Mouse (Mus musculus): ENCODE measurements around the gene Ypel5. TPM values are rescaled to one million over a fixed set of nuclear protein-coding genes. Genes with fewer than 3 reads are reported as not detected.
A peak's percentile ranks its signal among the peaks of the same experiment; 100 is the strongest.

Gene Ypel5
- total RNA-seq, 2 experiments from 2014 or later, result 25.6 to 27.5 TPM

DNA sequence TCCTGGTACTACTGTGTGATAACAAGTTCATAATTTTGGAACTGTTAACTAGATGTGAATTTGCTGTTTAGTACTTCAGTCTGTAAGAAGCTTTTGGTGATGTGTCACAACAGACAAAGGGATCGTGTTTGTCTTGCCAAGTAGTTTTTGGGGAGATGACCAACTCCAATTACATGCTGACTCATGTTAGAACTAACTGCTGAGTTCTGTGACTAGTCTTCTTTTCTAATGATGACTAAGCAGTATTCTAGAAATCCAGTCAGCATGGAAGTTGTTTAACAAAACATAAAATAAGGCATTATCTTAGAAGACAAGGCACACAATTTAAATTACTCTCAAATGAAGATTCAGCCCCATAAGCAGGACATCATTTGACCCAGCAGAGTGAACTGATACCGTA, 2.7 kb downstream of the Ypel5 start:
- no peak for DNase-seq

DNA sequence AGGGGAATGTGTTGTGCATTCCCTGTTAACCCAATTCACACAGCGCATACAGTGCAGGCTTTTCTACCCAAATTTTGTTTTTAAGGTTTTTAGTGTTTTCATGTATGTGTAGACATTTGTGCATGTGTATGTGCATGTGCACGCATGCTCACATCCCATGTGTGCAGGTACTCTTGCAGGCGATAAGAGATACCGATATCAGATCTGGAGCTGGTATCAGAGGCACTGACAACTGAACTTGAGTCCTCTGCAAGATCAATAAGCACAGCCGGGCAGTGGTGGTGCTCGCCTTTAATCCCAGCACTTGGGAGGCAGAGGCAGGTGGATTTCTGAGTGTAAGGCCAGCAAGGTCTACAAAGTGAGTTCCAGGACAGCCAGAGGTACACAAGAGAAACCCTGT, 8.1 kb downstream of the Ypel5 start:
- no peak for DNase-seq

DNA sequence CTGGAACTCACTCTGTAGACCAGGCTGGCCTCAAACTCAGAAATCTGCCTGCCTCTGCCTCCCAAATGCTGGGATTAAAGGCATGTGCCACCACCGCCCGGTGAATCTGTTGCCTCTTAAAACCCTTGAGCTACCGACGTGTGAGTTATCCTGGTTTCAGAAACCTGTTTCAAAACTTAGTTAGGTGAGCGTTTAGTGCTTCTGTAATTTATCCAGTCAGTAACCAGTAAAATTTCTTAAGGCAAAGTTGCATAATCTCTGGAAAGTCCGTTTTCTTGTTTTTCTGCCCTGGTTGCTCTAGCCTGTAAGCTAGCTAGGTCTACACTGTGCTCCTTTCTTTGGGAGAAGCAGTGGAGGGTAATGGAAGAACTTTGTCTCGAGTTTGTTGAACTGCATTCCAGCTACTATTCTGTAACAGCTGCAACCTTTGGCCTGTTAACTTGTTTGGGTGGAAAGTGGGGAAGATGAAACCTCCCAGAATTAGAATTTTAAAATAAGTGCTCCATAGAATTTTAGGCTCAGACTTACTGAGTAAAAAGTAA, 8.8 kb downstream of the Ypel5 start:
- DNase-seq, result no peak

DNA sequence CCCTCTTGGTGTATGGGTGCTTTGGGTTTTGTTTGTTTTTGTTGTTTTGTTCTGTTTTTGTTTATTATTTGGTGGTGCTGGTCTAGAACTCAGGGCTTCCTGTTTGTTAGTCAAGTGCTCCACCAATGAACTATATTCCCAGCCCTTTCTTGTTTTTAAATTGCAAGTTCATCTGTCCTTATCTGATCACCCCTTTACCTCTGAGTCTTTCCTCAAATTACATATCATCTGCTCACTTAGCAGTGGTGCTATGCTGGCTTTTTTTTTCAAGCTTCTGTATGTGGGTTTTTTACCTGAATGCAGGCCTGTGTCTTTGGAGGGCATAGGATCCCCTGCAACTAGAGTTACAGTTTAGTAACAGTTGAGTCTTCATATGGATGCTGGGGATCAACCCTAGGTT, 9.3 kb downstream of the Ypel5 start:
- no peak for DNase-seq

DNA sequence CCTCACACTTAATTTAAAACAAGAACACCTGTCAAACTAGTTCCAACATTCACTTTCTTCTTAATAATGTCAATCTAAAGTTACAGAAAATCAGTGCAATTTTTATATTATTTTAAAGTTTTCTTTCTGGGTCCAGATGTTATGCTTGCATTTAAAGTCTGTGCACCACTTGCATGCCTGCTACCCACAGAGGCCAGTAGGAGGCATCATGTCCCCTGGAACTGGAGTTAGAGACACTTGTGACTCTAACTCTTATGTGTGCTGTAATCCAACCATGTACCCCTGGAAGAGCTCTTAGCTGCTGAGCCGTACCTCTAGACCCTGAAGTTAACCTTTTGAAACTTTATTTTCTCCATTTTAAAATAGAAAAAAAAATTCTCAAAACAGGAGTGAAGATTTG, 19.0 kb downstream of the Ypel5 start:
- DNase-seq, result no peak

DNA sequence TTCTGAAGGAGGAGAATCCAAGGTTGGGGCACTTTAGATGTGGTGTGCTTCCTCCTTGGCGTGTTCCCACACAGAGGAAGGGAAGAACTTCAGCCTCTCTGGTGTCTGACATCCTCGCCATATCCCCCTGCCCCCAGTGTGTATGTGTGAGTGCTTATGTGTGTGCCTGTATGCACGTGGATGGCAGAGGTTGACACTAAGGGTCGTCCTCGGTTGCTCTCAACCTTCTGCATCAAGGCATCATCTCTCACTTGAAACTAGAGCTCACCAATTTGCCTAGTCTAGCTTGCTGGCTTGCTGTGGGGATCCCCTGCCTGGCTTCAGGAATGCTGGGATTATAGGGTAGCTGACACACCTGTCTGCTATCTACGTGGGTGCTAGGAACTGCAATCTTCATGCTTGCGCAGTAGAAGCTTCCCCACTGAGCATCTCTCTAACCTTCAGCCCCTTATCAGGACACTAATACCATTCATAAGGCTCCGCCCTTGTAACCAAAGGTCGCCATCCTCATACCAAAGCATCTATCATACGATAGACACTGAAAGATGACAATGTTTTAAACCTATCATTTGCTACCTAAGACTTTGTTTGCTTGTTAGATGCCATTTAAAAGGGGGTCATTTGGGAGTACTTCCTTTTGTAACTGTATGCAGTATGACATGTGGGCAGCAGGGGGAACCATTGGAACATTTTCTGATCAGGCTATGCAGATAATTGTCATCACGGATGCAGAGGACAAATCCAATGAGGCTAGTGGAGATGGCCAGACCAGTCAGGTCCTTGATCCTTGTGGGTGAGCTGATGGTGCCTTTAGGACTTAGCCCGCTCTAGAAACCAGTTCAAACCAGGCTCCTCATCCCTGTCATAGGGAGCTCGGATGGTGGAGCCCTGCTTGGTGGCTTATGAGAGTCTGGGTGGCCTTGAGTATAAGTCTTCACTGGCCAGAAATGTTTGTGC, 21.7 kb downstream of the Ypel5 start:
- DNase-seq, result no peak

DNA sequence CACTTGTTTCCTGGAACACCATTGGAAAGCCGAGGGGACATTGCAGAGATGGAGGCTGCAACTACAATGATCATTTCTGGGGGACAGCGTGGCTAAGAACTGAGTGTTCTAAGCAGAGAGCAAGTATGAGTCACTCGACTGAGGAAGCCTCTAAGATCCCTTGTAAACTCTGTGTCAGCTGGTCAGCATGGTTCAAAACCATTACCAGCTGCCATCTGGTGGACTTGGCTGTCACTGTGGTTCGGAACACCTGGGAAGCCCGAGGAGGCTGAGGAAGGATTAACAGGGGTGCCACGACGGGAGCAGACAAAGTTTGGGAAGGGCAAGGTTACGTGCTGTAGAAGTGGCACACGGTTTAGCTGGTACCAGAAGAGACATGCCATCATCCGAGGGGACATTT, 27.0 kb downstream of the Ypel5 start:
- no peak for DNase-seq

DNA sequence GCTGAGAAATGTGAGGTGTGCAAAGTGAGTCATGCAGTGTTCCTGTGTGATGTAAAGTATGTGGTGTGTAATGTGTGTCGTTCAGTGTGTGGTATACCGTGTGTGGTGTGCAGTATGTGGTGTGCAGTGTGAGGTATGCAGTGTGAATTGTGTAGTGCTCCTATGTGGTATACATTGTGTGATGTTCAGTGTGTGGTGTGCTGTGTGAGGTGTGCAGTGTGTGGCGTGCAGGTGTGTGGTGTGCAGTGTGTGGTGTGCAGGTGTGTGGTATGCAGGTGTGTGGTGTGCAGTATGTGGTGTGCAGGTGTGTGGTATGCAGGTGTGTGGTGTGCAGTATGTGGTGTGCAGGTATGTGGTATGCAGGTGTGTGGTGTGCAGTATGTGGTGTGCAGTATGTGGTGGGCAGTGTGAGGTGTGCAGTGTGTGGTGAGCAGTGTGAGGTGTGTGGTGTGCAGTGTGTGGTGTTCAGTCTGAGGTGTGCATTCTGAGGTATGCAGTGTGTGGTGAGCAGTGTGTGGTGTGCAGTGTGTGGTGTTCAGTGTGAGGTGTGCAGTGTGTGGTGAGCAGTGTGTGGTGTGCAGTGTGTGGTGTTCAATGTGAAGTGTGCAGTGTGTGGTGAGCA, 30.5 kb downstream of the Ypel5 start:
- no peak for DNase-seq

DNA sequence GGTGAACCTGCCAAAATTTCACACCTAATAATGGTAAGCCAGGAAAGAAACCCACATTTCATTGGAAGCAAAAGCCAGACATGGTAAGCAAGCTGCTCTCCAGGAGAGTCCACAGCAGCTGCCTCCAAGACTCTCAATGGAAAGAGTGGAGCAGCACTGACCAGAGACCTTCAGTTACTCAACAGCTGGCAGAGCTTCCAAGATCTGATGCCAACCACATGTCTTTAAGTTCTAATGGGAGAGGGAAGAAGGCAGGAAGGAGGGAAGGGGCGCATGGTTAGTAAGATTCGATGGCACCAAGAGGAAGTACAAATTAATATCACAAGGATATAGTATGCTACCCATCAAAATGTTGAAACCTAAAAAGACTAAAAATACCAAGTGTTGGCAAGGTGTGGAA, 31.9 kb downstream of the Ypel5 start:
- DNase-seq, result no peak

DNA sequence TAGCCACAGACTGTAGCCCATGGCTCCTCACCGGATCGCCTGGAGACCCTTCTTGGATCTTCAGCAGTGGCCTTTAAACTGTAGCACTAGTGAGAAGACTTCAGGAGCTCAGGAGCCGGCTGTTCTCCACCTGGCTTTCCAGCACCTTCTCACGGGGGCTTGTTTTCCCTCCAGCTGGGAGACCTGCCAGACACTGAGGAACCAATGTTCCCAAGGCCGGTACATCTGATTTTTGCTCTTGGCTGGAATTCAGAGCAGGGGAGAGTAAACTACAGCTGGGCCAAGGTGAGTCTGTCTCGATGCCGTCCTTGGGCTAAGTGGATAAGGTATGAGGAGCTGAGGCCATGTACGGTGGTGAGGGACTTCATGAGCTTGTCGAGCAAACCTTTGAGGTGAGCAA, 42.7 kb downstream of the Ypel5 start:
- no peak for DNase-seq

DNA sequence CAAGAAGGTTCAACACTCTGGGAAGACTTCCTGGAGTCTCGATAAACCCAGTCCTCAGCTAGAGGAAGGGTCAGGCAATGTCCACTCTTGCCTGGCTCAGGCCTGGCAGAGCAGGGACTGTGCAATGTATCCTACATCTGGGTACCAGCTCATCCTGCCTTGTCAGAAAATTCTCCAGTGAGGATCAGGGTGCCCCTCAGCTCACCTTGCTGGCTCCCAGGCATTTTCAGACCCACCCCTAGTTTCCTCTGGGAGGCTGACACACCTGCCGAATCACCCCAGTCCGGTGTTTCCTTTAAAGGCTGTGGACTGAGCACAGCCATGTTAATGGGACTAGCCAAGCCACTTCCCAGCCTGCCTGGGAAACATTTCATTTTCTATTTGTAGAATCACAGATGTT, 43.9 kb downstream of the Ypel5 start:
- DNase-seq, result no peak

DNA sequence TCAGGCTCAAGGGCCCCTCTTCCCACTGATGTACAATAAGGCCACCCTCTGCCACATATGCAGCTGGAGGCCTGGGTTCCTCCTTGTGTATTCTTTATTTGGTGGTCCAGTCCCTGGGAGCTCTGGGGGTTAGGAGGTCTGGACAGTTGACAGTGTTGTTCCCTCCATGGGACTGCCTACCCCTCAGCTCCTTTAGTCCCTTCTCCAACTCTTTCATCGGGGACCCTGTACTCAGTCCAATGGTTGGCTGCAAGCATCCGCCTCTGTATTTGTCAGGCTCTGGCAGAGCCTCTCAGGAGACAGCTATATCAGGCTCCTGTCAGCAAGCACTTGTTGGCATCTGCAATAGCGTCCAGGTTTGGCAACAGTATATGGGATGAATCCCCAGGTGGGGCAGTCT, 44.8 kb downstream of the Ypel5 start:
- no peak for DNase-seq

DNA sequence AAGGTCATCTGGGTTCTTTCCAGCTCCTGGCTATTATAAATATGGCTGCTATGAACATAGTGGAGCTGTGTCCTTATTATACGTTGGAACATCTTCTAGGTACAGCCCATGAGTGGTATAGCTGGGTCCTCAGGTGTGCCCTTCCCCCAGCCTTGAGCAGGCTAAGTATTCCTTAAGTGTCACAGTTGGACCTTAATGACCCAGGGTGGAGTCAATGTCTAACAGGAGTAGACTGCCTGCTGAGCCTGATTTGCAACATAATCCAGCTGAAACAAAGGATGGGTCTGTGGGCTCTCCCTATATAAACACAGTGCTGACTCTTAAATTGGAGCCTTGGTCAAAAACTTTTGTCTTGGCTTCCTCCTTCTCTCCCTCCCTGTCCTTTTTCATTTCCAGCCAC, 45.6 kb downstream of the Ypel5 start:
- no peak for DNase-seq

DNA sequence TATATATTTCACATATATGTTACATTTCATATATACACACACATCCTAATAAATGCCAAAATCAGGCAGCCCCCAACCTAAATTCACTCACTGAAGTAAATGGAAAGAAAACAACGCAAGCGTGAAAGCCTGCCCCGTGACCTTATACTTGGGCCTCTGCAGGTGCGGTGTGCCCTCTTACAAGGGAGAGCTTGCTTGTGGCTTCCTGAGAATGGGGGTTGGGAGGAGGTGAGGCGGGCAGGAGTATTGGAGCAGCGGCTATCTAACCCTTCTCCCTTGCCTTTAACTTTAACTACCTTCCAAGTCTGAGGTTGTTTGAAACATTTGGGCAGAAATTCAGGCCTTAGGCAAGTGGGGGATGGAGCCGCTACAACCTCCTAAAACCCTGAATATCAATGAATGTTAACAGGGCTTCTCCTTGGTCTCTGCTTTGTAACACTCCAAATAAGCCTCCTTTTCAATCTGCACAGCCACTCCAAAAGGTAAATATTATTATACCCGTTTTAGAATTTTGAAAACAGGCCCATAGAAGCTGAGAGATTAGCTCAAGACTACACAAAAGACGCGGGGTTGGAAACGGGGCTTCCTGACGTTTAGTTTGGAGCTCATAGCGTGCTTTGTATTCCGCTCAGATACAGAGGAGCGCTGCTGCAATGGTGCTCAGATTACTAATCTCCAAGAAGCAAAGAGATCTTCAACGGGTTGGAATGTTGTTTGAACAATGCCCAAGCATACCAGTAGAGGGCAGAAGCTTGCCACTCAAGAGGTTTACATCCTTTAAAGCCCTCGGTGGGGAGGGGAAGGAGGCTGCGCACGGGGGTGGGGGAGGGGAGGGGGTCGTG, 53.5 kb downstream of the Ypel5 start:
- peak; percentile 21 for DNase-seq

DNA sequence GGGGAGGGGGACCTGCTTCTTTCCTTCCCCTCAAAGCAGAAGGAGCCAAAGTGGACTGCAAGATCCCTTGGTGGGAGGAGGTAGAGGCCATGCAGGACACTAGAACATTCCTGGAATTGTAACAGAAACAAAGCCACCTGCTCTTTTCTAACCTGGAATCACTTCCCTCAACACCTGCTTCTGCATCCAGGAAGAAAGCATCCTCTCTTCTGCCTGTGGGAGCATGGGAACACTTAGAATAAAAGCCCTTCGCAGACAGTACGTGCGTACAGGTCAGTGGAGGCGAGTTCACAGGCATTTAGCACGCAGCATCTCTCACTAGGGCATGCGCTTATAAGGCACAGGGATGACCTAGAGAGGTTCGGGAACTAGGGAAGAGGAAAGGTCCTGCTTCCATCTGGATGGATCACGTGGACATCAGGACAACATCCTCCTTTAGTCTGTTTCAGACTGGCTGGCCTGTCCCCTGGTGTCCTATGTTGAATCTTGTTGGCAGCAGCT, 54.2 kb downstream of the Ypel5 start:
- DNase-seq, result no peak

DNA sequence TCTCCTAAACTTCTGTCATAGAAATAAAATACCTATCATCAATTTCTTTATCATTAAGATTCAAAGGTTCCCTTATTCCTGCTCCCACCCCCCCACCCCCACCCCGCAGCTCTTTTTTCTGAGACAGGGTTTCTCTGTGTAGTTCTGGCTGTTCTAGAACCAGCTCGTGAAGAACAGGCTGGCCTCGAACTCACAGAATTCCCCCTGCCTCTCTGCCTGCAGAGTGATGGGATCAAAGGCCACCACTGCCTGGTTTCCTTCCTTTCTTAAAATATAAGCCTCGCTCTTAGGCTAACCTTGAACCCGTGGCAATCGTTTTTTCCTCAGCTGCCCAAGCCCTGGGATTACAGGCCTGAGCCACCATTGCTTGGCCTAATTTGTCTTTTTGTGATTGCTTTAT, 55.3 kb downstream of the Ypel5 start:
- no peak for DNase-seq

DNA sequence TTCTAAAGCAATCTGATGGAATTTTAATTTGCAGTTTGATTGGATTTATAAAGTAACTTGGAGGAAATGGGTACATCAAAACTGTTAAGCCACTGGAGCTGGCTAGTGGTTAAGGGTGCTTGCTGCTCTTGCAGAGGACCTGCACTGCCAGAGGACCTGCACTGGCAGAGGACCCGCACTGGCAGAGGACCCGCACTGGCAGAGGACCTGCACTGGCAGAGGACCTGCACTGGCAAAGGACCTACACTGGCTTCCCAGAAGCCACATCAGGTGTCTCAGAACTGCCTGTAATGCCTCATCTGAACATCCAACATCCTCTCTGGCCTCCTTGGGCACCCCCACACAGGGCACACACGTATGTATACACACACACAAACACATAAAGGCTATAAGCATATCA, 59.3 kb downstream of the Ypel5 start:
- peak; percentile 31 for DNase-seq

DNA sequence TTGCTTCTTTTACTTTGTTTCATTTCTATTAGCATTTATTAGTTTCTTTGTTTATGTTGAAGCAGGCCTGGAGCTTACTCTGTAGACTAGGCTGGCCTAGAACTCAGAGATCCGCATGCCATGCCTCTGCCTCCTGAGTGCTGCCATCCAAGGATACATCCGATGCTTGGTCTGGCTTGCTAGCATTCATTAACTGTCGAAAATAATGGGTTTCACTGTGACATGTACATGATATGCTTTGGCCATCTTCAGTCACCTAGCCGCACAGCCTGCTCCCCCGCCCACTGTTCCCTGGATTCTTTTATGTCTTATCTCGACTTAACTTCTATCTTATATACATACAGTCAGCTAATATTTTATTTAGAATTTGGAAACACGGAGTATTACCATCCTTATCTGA, 60.8 kb downstream of the Ypel5 start:
- DNase-seq, result no peak

DNA sequence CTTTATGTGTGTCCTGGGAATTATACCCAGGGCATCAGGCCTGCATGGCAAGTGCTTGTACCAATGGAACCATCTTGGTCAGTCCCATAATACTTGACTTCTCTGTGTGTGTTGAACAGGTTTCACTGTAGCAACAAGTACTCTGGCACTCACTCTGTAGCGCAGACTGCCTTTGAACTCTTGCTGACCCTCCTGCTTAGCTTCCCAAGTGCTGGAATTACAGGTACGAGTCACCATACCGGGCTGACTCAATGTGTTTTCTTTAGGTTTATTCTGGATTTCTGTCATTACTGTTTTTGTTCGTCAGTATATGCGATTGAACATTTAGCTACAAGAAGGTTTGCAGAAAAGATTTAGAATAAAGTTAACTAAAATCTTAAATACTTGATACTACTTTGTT, 61.7 kb downstream of the Ypel5 start:
- DNase-seq, result no peak

DNA sequence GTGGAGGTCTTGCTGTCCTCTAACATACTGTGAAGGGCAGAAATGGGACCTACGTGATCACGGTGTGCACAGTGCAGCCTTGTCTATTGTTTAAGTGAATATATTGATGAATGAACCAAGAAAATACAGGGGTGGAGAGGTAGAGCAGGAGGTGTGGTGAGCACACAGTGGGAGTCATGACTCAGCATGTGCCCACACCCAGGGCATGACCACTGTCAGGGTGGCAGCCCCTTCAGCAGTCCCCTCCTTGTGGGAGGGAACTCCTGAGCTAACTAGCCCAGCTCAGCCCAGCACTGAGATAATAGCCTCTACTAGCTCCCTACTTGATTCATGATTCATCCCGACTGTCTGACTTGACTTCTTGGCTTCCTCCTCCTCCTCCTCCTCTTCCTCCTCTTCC, 62.5 kb downstream of the Ypel5 start:
- no peak for DNase-seq
